Mouse (Mus musculus) intestine, postnatal 0 days (tissue): ENCODE results near the gene Tet1. TPM values are rescaled to one million over a fixed set of nuclear protein-coding genes. Genes with fewer than 3 reads are reported as not detected.

ENCODE experiments used
- ATAC-seq: fragments of 200-750 bp; cut with Nextera tagmentation; 2 replicates; pipeline ENCODE4 v1.8.0; 2017; ENCODE audit warnings: mild to moderate bottlenecking, moderate TSS enrichment, moderate library complexity
- H3K27ac ChIP-seq: fragments of 300-500 bp; sonication (generic); 2 replicates; pipeline ENCODE4 v1.5.1; 2014; ENCODE audit warnings: mild to moderate bottlenecking, low read depth, low read length, moderate library complexity
- H3K27me3 ChIP-seq: fragments of 300-500 bp; sonication (generic); replicated peaks from 2 replicates; pipeline ENCODE4 v1.6.1; 2014; ENCODE audit warnings: low read length, mixed read lengths; ENCODE audit not compliant: control insufficient read depth, insufficient read depth
- H3K36me3 ChIP-seq: fragments of 300-500 bp; sonication (generic); 2 replicates; pipeline ENCODE4 v1.6.1; 2014; ENCODE audit warnings: mild to moderate bottlenecking, moderate library complexity; ENCODE audit not compliant: control insufficient read depth, insufficient read depth
- H3K4me1 ChIP-seq: fragments of 300-500 bp; sonication (generic); replicated peaks from 2 replicates; pipeline ENCODE4 v1.6.1; 2014; ENCODE audit warnings: antibody characterized with exemption, low read length, mixed read lengths; ENCODE audit not compliant: control insufficient read depth, insufficient read depth
- H3K4me2 ChIP-seq: fragments of 300-500 bp; sonication (generic); replicated peaks from 2 replicates; pipeline ENCODE4 v1.6.1; 2014; ENCODE audit warnings: low read depth, mild to moderate bottlenecking, moderate library complexity
- H3K4me3 ChIP-seq: fragments of 300-500 bp; sonication (generic); 2 replicates; pipeline ENCODE4 v1.5.1; 2014; ENCODE audit warnings: low read depth, low read length
- H3K9ac ChIP-seq: fragments of 300-500 bp; sonication (generic); 2 replicates; pipeline ENCODE4 v1.6.1; 2014; ENCODE audit warnings: mild to moderate bottlenecking, low read depth, low read length
- H3K9me3 ChIP-seq: fragments of 300-500 bp; sonication (generic); 2 replicates; pipeline ENCODE4 v1.6.1; 2016; ENCODE audit warnings: mixed run types; ENCODE audit not compliant: control insufficient read depth
- CTCF ChIP-seq: sonication (generic); IDR thresholded peaks from 2 replicates; pipeline ENCODE4 v1.5.1; 2016; ENCODE audit warnings: low read depth, mild to moderate bottlenecking, control low read depth, antibody characterized with exemption, moderate library complexity
- WGBS: fragments of 180-500 bp; shearing (Covaris S2); extraction: QIAGEN DNeasy Blood & Tissue Kit; methylation state at CpG from one replicate; pipeline ENCODE4 v1.1.7; 2014; 5-methylcytosine and 5-hydroxymethylcytosine counted together
- polyA plus RNA-seq: library from polyadenylated mRNA; unstranded; fragments of >200 nt; fragmentation: Nextera tagmentation; extraction: Ambion mirVana; gene quantifications from 2 replicates; pipeline ENCODE4 v1.2.1, GENCODE M21; 2015

Gene Tet1
- polyA plus RNA-seq, 1 experiment from 2014 or later, result 3.0 TPM

DNA sequence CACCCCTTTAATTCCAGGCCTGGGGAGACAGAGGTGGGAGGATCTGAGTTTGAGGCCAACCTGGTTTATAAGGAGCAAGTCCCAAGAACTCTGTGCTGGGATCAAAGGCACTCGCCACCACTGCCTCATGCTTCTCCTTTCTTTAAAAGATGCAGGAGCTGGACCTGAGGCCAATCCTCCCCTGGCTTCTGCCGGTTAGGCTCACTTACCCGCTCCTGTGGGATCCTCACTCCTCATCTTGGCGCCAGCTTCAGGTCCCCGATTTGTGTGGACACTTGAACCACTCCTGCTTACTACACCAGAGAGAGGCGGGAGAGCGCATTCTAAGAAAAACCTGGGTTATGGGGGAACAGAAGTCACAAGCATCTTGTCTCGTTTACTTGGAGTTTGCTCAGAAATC, 7.0 kb downstream of the Tet1 start:
- no peak for ATAC-seq
- H3K4me2 ChIP-seq, result no peak overlapping the region
- H3K9me3 ChIP-seq, result no peaks in the 10 kb centered on the region
- H3K4me1 ChIP-seq, result no peaks in the 10 kb centered on the region
- H3K9ac ChIP-seq, result no peak overlapping the region
- no peaks in the 10 kb centered on the region for H3K36me3 ChIP-seq
- H3K27me3 ChIP-seq, result no peaks in the 10 kb centered on the region
- no peak overlapping the region for H3K27ac ChIP-seq
- 35% methylated on average over 8 of the region's 8 CpGs for WGBS
- no peak for TF ChIP-seq CTCF
- H3K4me3 ChIP-seq, result no peak overlapping the region

DNA sequence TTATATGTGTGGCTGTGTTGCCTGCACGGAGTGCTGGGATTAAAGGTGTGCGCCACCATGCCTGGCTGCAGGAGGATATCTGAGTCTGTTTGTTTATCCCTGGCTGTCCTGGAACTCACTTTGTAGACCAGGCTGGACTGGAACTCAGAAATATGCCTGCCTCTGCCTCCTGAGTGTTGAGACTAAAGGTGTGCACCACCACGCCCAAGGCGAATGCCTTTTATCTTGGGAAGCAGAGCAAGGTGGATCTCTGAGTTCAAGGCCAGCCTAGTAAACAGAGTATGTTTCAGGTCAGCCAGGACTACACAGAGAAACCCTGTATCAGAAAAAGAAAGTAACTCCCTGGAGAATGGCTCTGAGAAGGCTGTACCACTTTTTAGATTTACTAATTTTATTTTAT, 8.7 kb downstream of the Tet1 start:
- Histone ChIP-seq H3K9me3 (no peaks in the 10 kb centered on the region), H3K9ac (no peak overlapping the region), H3K27me3 (no peaks in the 10 kb centered on the region), H3K4me3 (no peak overlapping the region), H3K36me3 (no peaks in the 10 kb centered on the region), H3K4me2 (no peak overlapping the region), H3K4me1 (no peaks in the 10 kb centered on the region), H3K27ac (no peak overlapping the region)
- no peak for TF ChIP-seq CTCF
- no peak for ATAC-seq
- WGBS, result 97% methylated on average over 4 of the region's 4 CpGs

DNA sequence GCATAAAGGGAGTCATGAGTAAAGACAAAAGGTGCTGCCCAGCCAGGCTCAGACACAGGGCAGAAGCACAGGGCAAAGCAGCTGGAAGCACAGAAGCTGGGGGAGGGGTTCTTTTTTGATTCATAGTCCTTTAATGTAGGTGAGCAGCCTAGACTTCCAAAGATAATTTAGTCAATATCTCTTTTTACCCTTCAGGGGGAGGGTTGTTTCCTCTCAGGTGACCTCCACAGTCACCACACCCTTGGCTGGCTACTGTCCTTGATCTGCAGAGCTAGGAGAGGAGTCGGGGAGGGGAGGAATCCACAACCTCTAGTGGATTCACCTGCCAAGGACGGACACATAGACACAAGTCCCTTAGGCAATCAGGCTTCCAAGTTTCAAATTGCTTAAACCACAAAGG, 10.7 kb downstream of the Tet1 start:
- no peaks in the 10 kb centered on the region for H3K4me1 ChIP-seq
- H3K27me3 ChIP-seq, result no peaks in the 10 kb centered on the region
- no peak overlapping the region for H3K4me2 ChIP-seq
- no peak for TF ChIP-seq CTCF
- H3K27ac ChIP-seq, result no peak overlapping the region
- no peak overlapping the region for H3K4me3 ChIP-seq
- ATAC-seq, result no peak
- H3K9me3 ChIP-seq, result no peaks in the 10 kb centered on the region
- no peaks in the 10 kb centered on the region for H3K36me3 ChIP-seq
- no peak overlapping the region for H3K9ac ChIP-seq
- WGBS, result 81% methylated on average over 2 of the region's 2 CpGs

DNA sequence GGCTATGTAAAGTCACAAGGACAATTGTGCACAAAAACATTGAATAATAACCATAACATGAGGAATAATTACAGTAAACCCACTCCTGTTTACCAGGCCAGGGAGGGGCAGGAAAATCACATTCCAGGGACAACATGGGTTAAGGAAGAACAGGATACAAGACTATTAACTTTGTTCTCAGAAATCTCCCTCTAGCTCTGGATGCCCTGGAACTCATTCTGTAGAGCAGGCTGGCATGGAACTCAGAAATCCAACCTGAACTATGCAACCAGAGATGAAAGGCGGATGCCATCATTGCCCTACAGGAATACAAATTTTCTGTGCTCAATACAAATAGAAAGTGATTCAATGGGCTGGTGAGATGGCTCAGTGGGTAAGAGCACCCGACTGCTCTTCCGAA, 11.4 kb downstream of the Tet1 start:
- no peak overlapping the region for H3K4me3 ChIP-seq
- ATAC-seq, result no peak

DNA sequence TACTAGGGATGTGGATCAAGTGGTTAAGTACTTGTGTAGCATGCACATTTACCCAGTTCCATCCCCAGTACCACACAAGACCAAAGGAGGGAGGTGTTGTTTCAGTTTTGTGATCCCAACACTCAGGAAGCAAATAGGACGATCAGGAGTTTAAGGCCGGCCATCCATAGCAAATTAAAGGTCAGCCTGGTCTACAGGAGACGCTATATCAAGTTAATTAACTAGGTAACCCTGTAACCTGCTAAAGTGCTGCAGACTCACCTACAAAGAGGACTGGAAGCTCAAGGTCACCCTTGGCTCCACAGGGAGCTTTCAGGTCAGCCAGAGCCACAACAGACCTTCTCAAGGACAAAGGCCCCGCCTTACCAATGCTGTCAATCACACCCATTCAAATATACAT, 12.0 kb downstream of the Tet1 start:
- no peak overlapping the region for H3K4me2 ChIP-seq
- TF ChIP-seq CTCF, result peak; percentile 40
- no peak overlapping the region for H3K4me3 ChIP-seq
- no peaks in the 10 kb centered on the region for H3K4me1 ChIP-seq
- H3K36me3 ChIP-seq, result no peaks in the 10 kb centered on the region
- no peak overlapping the region for H3K27ac ChIP-seq
- 72% methylated on average over 4 of the region's 4 CpGs for WGBS
- no peak for ATAC-seq
- no peak overlapping the region for H3K9ac ChIP-seq
- H3K9me3 ChIP-seq, result no peaks in the 10 kb centered on the region
- H3K27me3 ChIP-seq, result no peaks in the 10 kb centered on the region

More for the DNA sequence above, 11.4 kb downstream of the Tet1 start:
- H3K27me3 ChIP-seq, result no peaks in the 10 kb centered on the region
- TF ChIP-seq CTCF, result no peak
- H3K4me2 ChIP-seq, result no peak overlapping the region
- H3K4me1 ChIP-seq, result no peaks in the 10 kb centered on the region
- no peak overlapping the region for H3K9ac ChIP-seq
- WGBS, result 97% methylated on average over 3 of the region's 3 CpGs
- H3K36me3 ChIP-seq, result no peaks in the 10 kb centered on the region
- H3K27ac ChIP-seq, result no peak overlapping the region
- H3K9me3 ChIP-seq, result no peaks in the 10 kb centered on the region

DNA sequence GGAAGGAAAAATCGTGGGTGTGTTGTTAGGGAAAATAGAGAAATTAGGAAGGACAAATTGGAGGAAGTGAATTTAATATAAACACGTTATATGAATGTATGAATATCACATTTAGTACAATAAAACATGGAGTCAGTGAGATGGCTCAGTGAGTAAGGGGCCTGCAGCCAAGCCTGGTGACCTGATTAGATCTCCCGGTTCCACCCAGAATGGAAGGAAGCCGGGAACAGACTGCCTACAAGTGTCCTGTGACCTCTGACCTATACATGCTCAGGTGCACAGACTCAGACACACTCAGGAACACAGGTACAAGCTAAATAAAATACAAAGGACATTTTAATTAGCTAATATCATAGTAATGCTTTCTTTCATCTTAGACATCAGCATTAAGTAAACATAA, 12.8 kb downstream of the Tet1 start:
- H3K9me3 ChIP-seq, result no peaks in the 10 kb centered on the region
- no peak overlapping the region for H3K9ac ChIP-seq
- ATAC-seq, result no peak
- no peaks in the 10 kb centered on the region for H3K36me3 ChIP-seq
- 65% methylated on average over 4 of the region's 4 CpGs for WGBS
- H3K4me1 ChIP-seq, result no peaks in the 10 kb centered on the region
- no peak for TF ChIP-seq CTCF
- no peak overlapping the region for H3K27ac ChIP-seq
- H3K4me3 ChIP-seq, result no peak overlapping the region
- H3K4me2 ChIP-seq, result no peak overlapping the region
- no peaks in the 10 kb centered on the region for H3K27me3 ChIP-seq

DNA sequence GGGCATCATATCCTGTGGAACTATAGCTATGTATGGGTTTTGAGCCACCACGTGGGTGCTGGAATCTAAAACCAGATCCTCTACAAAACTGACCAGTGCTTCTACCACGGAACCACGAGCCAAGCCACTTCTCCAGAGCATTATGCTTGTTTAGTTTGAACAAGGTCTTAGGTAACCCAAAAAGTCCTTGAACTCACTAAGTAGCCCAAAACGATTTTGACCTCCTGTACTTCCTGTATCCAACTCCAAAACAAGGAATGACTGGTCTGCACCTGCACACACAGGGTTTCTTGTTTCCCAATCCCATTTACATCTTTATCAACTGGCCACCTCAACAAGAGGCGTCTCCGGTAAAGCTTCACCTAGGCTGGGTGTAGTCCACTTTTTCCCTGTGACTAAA, 13.4 kb downstream of the Tet1 start:
- 72% methylated on average over 6 of the region's 6 CpGs for WGBS

More for the DNA sequence above, 13.4 kb downstream of the Tet1 start:
- no peaks in the 10 kb centered on the region for H3K27me3 ChIP-seq
- H3K27ac ChIP-seq, result no peak overlapping the region
- no peaks in the 10 kb centered on the region for H3K9me3 ChIP-seq
- no peak for ATAC-seq
- no peak for TF ChIP-seq CTCF
- no peak overlapping the region for H3K4me2 ChIP-seq
- no peak overlapping the region for H3K4me3 ChIP-seq
- H3K9ac ChIP-seq, result no peak overlapping the region
- H3K36me3 ChIP-seq, result no peaks in the 10 kb centered on the region
- H3K4me1 ChIP-seq, result no peaks in the 10 kb centered on the region
